Mouse (Mus musculus): ENCODE results near the gene Adat1. TPM values are rescaled to one million over a fixed set of nuclear protein-coding genes. Genes with fewer than 3 reads are reported as not detected.
A peak's percentile ranks its signal among the peaks of the same experiment; 100 is the strongest.

The Adat1 gene
- total and polyA plus RNA-seq, 2 experiments from 2014 or later: 4.3 to 4.5 TPM

DNA sequence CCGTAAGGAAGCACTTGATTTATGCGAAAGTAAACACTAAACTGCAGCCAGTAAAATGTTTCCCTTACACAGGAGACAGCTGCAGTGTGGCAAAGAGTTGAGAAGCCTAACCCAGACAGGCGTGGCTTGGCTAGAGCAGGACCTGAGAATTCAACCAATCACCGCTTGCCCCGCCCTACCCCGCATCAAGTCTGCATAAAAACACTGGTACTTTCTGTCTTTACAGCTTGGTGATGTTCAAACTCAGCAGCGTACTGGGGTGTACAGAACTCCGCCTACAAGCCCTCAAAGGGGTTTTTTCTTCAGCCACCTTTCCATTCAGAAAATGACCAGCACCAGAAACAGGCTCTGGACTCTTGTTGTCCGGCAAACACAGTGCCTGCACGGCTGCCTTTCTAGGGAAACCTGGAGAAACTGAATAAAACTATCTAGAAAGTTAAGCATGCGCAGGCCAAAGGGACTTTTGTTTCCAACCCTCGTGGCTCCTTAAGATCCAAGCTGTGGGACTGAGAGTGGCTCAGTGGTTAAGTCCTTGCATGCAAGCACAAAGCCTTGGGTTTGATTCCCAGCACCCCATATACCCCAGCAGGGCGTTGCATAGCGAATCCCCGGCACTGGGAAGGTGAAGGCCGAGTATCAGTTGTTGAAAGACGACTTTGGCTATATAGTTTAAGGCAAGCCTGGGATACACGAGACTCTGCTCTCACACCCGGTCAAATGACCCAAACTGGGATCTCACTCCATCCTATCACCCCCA lies 59.3 kb downstream of the Adat1 start:
- H3K9ac ChIP-seq: peak overlapping the region; percentile 62
- WGBS: 24% methylated on average over 19 of the region's 19 CpGs
- H3K4me1 ChIP-seq (ENCODE audit: insufficient read depth): peaks cover 13% of the 10 kb centered on the region; the same call in 1 of the 2 replicates
- H3K4me3 ChIP-seq (ENCODE audit: low read depth, low read length): peak overlapping the region; percentile 59
- H3K27ac ChIP-seq (ENCODE audit: low read depth, low read length): peak overlapping the region; percentile 80
- no peaks in the 10 kb centered on the region for H3K27me3 ChIP-seq (ENCODE audit: insufficient read depth, low read length)
- DNase-seq (peak; percentile 49), ATAC-seq (no peak)
- H3K4me2 ChIP-seq (ENCODE audit: low read depth): peak overlapping the region; percentile 84
- H3K9me3 ChIP-seq (ENCODE audit: low read length): no peaks in the 10 kb centered on the region
- H3K36me3 ChIP-seq (ENCODE audit: insufficient read depth): no peaks in the 10 kb centered on the region
- no peak for TF ChIP-seq CTCF (IDR thresholded peaks at IDR 0.05; ENCODE audit: low read depth)

DNA sequence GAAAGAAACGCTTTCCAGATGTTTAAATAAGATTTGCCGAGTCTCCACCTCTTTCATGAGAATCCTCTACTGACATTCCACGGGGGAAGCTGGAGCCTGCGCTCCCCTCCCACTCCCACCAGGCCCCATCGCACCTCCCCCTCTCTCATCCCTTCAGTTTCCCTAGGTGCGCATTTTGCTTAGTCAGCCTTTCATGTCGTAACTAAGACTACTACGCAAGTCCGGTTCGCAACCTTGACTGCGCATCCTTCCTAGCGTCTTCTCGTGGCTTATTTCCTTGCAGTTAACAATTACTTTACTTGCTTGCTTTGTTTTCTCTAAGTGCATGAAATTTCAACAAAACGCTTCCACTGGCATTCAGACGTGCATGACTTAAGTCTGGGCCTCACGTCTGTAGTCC lies 60.4 kb downstream of the Adat1 start:
- 83% methylated on average over 16 of the region's 16 CpGs for WGBS
- no peak for TF ChIP-seq CTCF (IDR thresholded peaks at IDR 0.05; ENCODE audit: low read depth)
- no peaks in the 10 kb centered on the region for H3K36me3 ChIP-seq (ENCODE audit: insufficient read depth)

DNA sequence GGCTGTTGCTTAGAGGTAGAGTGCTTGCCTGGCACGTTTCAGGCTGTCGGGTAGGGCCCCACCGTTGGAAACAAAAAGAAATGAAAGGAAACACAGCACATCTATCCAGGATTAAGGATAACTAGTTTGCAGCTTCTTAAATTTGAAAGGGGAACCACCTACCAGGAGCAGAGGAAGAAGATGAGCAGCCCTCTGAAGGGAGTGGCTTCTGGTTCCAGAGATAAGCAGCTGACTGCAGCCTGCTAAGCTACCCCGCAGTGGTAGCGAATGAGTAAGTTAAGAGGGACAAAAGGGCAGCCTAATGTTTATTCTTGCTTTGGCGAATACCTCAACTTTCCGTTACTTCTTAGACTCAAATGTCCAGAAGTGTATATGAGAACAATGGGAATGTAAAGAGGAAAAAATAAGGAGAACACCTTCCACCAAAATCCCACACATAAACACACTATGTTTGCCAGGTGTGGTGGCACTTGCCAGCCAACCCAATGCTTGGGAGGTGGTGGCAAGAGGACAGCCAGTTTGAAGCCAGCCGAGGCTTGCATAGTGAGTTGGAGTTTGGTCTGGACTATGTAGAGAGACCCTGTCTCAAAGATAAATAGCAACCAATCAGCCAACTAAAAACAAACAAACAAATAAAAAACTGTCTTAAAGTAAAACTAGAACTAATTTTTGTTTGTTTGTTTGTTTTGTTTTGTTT lies 62.3 kb downstream of the Adat1 start:
- no peaks in the 10 kb centered on the region for H3K27me3 ChIP-seq (ENCODE audit: insufficient read depth, low read length)
- ATAC-seq: no peak
- no peak for DNase-seq
- H3K27ac ChIP-seq (ENCODE audit: low read depth, low read length): no peak overlapping the region
- H3K4me1 ChIP-seq (ENCODE audit: insufficient read depth): peaks cover 13% of the 10 kb centered on the region; the same call in 1 of the 2 replicates
- no peak overlapping the region for H3K9ac ChIP-seq
- TF ChIP-seq CTCF (IDR thresholded peaks at IDR 0.05; ENCODE audit: low read depth): no peak
- no peaks in the 10 kb centered on the region for H3K36me3 ChIP-seq (ENCODE audit: insufficient read depth)
- no peak overlapping the region for H3K4me3 ChIP-seq (ENCODE audit: low read depth, low read length)
- no peak overlapping the region for H3K4me2 ChIP-seq (ENCODE audit: low read depth)
- 74% methylated on average over 8 of the region's 8 CpGs for WGBS
- H3K9me3 ChIP-seq (ENCODE audit: low read length): no peaks in the 10 kb centered on the region

More for the DNA sequence above, 60.4 kb downstream of the Adat1 start:
- Histone ChIP-seq H3K27me3 (ENCODE audit: insufficient read depth, low read length) (no peaks in the 10 kb centered on the region), H3K27ac (ENCODE audit: low read depth, low read length) (no peak overlapping the region), H3K4me2 (ENCODE audit: low read depth) (no peak overlapping the region), H3K9me3 (ENCODE audit: low read length) (no peaks in the 10 kb centered on the region), H3K9ac (no peak overlapping the region), H3K4me3 (ENCODE audit: low read depth, low read length) (no peak overlapping the region), H3K4me1 (ENCODE audit: insufficient read depth) (peaks cover 13% of the 10 kb centered on the region; the same call in 1 of the 2 replicates)
- ATAC-seq (no peak), DNase-seq (no peak)

DNA sequence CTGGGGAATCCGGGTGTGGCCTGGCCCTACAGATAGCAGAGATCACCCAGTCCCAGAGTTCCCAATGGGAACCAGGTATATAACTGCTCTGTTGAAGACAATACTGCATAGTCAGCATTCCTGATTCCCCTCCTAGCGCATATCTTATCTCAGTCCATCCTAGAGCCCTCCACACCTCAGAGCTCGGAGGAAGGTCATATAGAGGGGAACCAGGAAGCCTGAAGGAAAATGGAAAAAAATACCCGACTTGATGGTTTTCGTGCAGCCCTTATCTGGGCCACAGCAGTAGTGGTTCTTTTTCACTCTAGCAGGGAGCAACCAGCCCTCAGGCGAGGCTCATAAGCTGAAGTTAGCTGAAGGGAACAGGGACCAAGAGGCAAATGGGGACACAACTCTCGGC lies 67.1 kb downstream of the Adat1 start:
- no peak overlapping the region for H3K4me2 ChIP-seq (ENCODE audit: low read depth)
- no peak overlapping the region for H3K9ac ChIP-seq
- H3K9me3 ChIP-seq (ENCODE audit: low read length): no peaks in the 10 kb centered on the region
- WGBS: 91% methylated on average over 7 of the region's 7 CpGs
- no peaks in the 10 kb centered on the region for H3K27me3 ChIP-seq (ENCODE audit: insufficient read depth, low read length)
- H3K27ac ChIP-seq (ENCODE audit: low read depth, low read length): no peak overlapping the region
- DNase-seq (no peak), ATAC-seq (no peak)
- no peak for TF ChIP-seq CTCF (IDR thresholded peaks at IDR 0.05; ENCODE audit: low read depth)
- H3K36me3 ChIP-seq (ENCODE audit: insufficient read depth): no peaks in the 10 kb centered on the region
- H3K4me1 ChIP-seq (ENCODE audit: insufficient read depth): no peaks in the 10 kb centered on the region
- H3K4me3 ChIP-seq (ENCODE audit: low read depth, low read length): no peak overlapping the region

DNA sequence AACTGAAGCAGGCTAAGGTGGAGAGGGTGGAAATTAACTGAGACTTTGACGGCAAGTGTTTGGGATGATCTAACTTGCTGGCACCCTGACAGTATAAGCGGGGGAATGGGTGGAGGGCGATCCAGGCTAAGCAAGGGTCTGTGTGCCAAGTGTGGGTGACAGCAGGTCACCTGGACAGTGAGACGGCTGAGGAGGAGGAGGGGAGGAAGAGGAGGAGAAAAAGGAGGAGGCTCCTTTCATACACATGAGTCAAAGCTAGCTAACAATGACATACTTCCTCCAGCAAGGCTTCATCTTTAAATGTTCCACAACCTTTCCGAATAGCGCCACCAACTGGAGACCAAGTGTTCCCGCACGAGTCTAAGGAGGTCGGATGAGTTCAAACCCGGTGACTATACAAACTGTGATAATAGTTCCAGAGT lies 68.7 kb downstream of the Adat1 start:
- peak; percentile 40 for ATAC-seq
- H3K27ac ChIP-seq (ENCODE audit: low read depth, low read length): no peak overlapping the region
- 21% methylated on average over 10 of the region's 10 CpGs for WGBS

DNA sequence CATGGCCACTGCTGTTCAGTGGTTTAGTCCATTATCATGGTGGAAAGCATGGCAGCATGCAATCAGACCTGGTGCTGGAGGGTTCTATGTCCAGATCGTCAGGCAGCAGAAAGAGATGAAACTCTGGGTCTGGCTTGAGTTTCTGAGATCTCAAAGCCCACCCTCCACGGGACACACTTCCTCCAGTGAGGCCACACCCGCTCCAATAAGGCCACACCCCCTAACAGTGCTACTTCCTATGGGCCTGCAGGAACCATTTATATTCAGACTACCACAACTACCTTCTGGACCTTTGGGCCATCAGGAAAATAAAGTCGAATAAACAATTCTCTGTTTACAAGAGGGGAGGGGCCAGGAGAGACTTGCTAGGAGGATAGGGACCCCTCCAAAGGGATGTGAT lies 71.1 kb downstream of the Adat1 start:
- Histone ChIP-seq H3K4me3 (ENCODE audit: low read depth, low read length) (no peak overlapping the region), H3K9me3 (ENCODE audit: low read length) (no peaks in the 10 kb centered on the region), H3K9ac (no peak overlapping the region), H3K4me2 (ENCODE audit: low read depth) (no peak overlapping the region), H3K4me1 (ENCODE audit: insufficient read depth) (no peaks in the 10 kb centered on the region), H3K36me3 (ENCODE audit: insufficient read depth) (peaks cover under 1% of the 10 kb centered on the region; the same call in 1 of the 2 replicates), H3K27ac (ENCODE audit: low read depth, low read length) (no peak overlapping the region), H3K27me3 (ENCODE audit: insufficient read depth, low read length) (no peaks in the 10 kb centered on the region)
- ATAC-seq (no peak), DNase-seq (no peak)
- 86% methylated on average over 4 of the region's 4 CpGs for WGBS
- no peak for TF ChIP-seq CTCF (IDR thresholded peaks at IDR 0.05; ENCODE audit: low read depth)

More for the DNA sequence above, 68.7 kb downstream of the Adat1 start:
- no peak overlapping the region for H3K9ac ChIP-seq
- no peak overlapping the region; the same call in 1 of the 2 replicates for H3K4me3 ChIP-seq (ENCODE audit: low read depth, low read length)
- peak; percentile 58 for DNase-seq
- TF ChIP-seq CTCF (IDR thresholded peaks at IDR 0.05; ENCODE audit: low read depth): peak; percentile 63
- H3K36me3 ChIP-seq (ENCODE audit: insufficient read depth): no peaks in the 10 kb centered on the region; the same call in 1 of the 2 replicates
- no peaks in the 10 kb centered on the region for H3K4me1 ChIP-seq (ENCODE audit: insufficient read depth)
- H3K9me3 ChIP-seq (ENCODE audit: low read length): no peaks in the 10 kb centered on the region
- H3K27me3 ChIP-seq (ENCODE audit: insufficient read depth, low read length): no peaks in the 10 kb centered on the region
- H3K4me2 ChIP-seq (ENCODE audit: low read depth): peak overlapping the region; percentile 21

DNA sequence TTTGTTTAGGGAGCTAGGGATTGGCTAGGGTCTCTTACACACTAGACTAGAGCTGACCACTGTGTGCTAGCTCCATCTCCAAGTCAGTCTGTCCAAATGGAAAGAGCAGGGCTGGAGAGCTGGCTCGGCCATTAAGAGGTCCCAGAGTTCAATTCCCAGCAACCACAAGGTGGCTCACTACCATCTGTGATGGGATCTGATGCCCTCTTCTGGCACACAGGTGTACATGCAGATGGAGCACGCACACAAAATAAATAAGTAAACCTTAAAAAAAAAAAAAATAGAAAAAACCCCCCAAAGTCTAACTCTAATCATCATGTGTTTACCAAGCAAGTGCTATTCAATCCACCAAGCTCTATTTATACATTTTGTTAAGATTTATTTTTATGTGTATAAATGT lies 72.4 kb downstream of the Adat1 start:
- H3K27ac ChIP-seq (ENCODE audit: low read depth, low read length): no peak overlapping the region
- ATAC-seq (no peak), DNase-seq (no peak)
- H3K4me3 ChIP-seq (ENCODE audit: low read depth, low read length): no peak overlapping the region
- WGBS: 84% methylated on average over 2 of the region's 2 CpGs
- TF ChIP-seq CTCF (IDR thresholded peaks at IDR 0.05; ENCODE audit: low read depth): peak; percentile 33; the same call in 1 of the 2 replicates
- H3K9me3 ChIP-seq (ENCODE audit: low read length): no peaks in the 10 kb centered on the region
- no peaks in the 10 kb centered on the region for H3K4me1 ChIP-seq (ENCODE audit: insufficient read depth)
- H3K27me3 ChIP-seq (ENCODE audit: insufficient read depth, low read length): no peaks in the 10 kb centered on the region
- H3K36me3 ChIP-seq (ENCODE audit: insufficient read depth): peaks cover 5% of the 10 kb centered on the region; the same call in 1 of the 2 replicates
- H3K9ac ChIP-seq: no peak overlapping the region
- H3K4me2 ChIP-seq (ENCODE audit: low read depth): no peak overlapping the region

Other genes with a start within 250 kb of the Adat1 start
- 53.4 and 60.3 TPM in 2 replicates for gene Bcar1, start 248.5 kb downstream of the Adat1 start, total RNA-seq (2014; rRNA removed)
- gene Bcar1, start 248.5 kb downstream of the Adat1 start, polyA plus RNA-seq (2015; fragmentation: Nextera tagmentation; extraction: Ambion mirVana): 43.4 and 47.0 TPM in 2 replicates
- gene Cfdp1, start 138.0 kb downstream of the Adat1 start, total RNA-seq (2014; rRNA removed): 121 and 128 TPM in 2 replicates
- 195 and 214 TPM in 2 replicates for gene Cfdp1, start 138.0 kb downstream of the Adat1 start, polyA plus RNA-seq (2015; fragmentation: Nextera tagmentation; extraction: Ambion mirVana)
- 3.0 and 3.6 TPM in 2 replicates for gene Tmem170, start 115.6 kb downstream of the Adat1 start, total RNA-seq (2014; rRNA removed)
- gene Tmem170, start 115.6 kb downstream of the Adat1 start, polyA plus RNA-seq (2015; fragmentation: Nextera tagmentation; extraction: Ambion mirVana): 1.5 and 2.0 TPM in 2 replicates
- 1.5 and 3.7 TPM in 2 replicates for gene Chst5, start 81.9 kb downstream of the Adat1 start, total RNA-seq (2014; rRNA removed)
- 1.8 and 2.6 TPM in 2 replicates for gene Chst5, start 81.9 kb downstream of the Adat1 start, polyA plus RNA-seq (2015; fragmentation: Nextera tagmentation; extraction: Ambion mirVana)
- gene Tmem231, start 58.4 kb downstream of the Adat1 start, total RNA-seq (2014; rRNA removed): 15.9 and 19.9 TPM in 2 replicates
- gene Tmem231, start 58.4 kb downstream of the Adat1 start, polyA plus RNA-seq (2015; fragmentation: Nextera tagmentation; extraction: Ambion mirVana): 12.3 and 14.7 TPM in 2 replicates
- 155 and 165 TPM in 2 replicates for gene Gabarapl2, start 51.6 kb downstream of the Adat1 start, total RNA-seq (2014; rRNA removed)
- 484 and 489 TPM in 2 replicates for gene Gabarapl2, start 51.6 kb downstream of the Adat1 start, polyA plus RNA-seq (2015; fragmentation: Nextera tagmentation; extraction: Ambion mirVana)
- 125 and 136 TPM in 2 replicates for gene Kars, start 19.0 kb upstream of the Adat1 start, total RNA-seq (2014; rRNA removed)
- 160 and 165 TPM in 2 replicates for gene Kars, start 19.0 kb upstream of the Adat1 start, polyA plus RNA-seq (2015; fragmentation: Nextera tagmentation; extraction: Ambion mirVana)
- 61.0 and 71.2 TPM in 2 replicates for gene Terf2ip, start 19.1 kb upstream of the Adat1 start, total RNA-seq (2014; rRNA removed)
- 31.6 and 61.5 TPM in 2 replicates for gene Terf2ip, start 19.1 kb upstream of the Adat1 start, polyA plus RNA-seq (2015; fragmentation: Nextera tagmentation; extraction: Ambion mirVana)
- gene Gm6793, start 22.7 kb upstream of the Adat1 start, total RNA-seq (2014; rRNA removed): not detected in 2 replicates
- 0.16 and 0.35 TPM in 2 replicates for gene Gm6793, start 22.7 kb upstream of the Adat1 start, polyA plus RNA-seq (2015; fragmentation: Nextera tagmentation; extraction: Ambion mirVana)